Mouse (Mus musculus) megakaryocyte, adult 5-6 weeks (primary cell): Measurements from ENCODE around the gene Tlr7. TPM values are rescaled to one million over a fixed set of nuclear protein-coding genes. Genes with fewer than 3 reads are reported as not detected.

Experiments used
- ATAC-seq: 2 replicates; pipeline ENCODE4 v1.8.0; 2016; ENCODE audit warnings: mild to moderate bottlenecking, inconsistent platforms; ENCODE audit not compliant: poor library complexity, severe bottlenecking
- total RNA-seq, 2 experiments: library from RNA; stranded (forward) in 1 of 2; stranded (reverse) in 1 of 2; fragments of 153-499, 151-499 nt in 1 of 2; fragments of 221-1000, 200-1000 nt in 1 of 2; gene quantifications; 2 replicates each; pipeline versions ENCODE4 v1.2.3 to v1.2.4; 2015 to 2017

The Tlr7 gene
- total RNA-seq, 2 experiments from 2014 or later: 28.7 to 61.2 TPM

DNA sequence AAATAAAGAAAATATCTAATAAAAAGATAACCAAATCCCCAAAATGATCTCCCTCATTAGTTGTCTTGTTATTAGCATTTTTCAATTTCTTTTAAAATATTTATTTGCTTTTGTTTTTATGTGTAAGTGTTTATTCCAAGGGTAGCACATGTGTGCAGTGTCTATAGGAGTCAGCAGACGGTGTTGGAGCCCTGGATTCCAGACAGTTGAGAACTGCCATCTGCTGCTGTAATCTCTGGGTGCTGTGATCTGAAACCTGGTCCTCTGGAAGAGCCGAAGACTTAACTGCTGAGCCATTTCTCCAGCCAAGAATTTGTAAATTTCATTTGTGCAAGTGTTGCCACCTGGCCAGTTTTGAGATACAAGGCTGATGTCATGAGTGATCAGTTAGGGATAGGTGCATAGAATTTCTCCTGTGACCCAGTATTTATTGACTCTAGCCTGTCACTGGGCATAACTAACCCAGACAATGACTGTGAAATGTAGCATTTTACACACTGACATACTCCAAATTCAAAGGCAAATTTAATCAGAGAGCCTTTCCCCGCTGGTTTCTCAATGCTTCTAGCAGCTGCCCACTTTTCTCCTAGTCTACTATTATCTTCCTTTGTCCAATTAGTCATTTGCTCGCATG is 15.1 kb downstream of the Tlr7 start:
- ATAC-seq: peak; percentile 10; the same call in 1 of the 2 replicates

DNA sequence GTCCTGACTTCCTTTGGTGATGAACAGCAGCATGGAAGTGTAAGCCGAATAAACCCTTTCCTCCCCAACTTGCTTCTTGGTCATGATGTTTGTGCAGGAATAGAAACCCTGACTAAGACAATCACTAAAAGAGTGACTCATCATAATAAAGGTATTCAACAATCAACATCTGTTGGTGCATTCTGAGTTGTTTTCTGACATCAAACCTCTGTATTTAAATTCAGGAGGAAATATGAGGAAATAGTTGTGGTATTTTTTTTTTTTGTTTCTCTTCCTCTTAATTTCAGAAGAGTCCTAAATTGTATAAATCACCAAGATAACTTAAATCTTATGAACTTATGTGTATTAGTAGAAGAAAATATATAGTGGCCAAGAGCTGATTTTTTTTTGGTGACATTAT is 28.3 kb downstream of the Tlr7 start:
- ATAC-seq: peak; percentile 76

- ATAC-seq: peak; percentile 97
Observed at GRCm38 (mm10) chrX:167276953-167277352, 53.4 kb downstream of the Tlr7 start.

GRCm38 (mm10) chrX:167276551-167276950 is 53.8 kb downstream of the Tlr7 start:
- peak; percentile 75 for ATAC-seq

DNA sequence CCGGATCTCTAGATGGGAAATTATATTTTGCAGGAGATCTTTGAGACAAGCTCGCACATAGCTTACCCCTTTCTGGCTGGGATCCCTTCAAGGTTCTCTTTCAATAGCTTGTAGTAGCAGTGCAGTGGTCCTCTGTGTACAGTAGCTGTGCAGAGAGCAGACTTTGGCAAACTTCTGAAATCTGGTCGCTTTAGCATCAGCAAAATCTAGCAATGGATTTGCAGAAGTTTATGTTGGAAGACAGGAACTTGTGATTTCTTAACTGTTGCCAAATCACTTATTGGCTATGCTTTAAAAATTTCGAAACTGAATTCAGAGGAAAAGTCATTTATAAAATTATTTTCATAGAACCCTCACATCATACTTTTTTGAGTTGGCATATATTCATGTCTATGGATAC is 66.3 kb downstream of the Tlr7 start, which contains the start of gene Tlr8:
TSS of gene Tlr8 (minus strand) at position 244 of the 400 bp plus-strand sequence.
- peak; percentile 71 for ATAC-seq

GRCm38 (mm10) chrX:167263530-167263929 is 66.8 kb downstream of the Tlr7 start:
- peak; percentile 54 for ATAC-seq

Other genes with a start within 250 kb of the Tlr7 start
- 11,237 and 11,623 TPM in 2 replicates for gene Tmsb4x, start 121.2 kb downstream of the Tlr7 start, total RNA-seq (2015)
- gene Tmsb4x, start 121.2 kb downstream of the Tlr7 start, total RNA-seq (2017): 5,986 and 6,405 TPM in 2 replicates
- gene Tlr8, start 66.2 kb downstream of the Tlr7 start, total RNA-seq (2015): 120 and 131 TPM in 2 replicates
- gene Tlr8, start 66.2 kb downstream of the Tlr7 start, total RNA-seq (2017): 102 and 107 TPM in 2 replicates
- gene Prps2, start 52.2 kb upstream of the Tlr7 start, total RNA-seq (2015): 33.7 and 35.0 TPM in 2 replicates
- 22.5 and 23.4 TPM in 2 replicates for gene Prps2, start 52.2 kb upstream of the Tlr7 start, total RNA-seq (2017)